Mouse (Mus musculus) liver, adult 2 months (tissue): ENCODE measurements around the gene Tshz2.

ENCODE experiments used
- CTCF ChIP-seq: fragments of 200-500 bp; IDR thresholded peaks from 2 replicates; pipeline ENCODE4 v1.5.1; 2011; ENCODE audit warnings: low read depth, low read length, control low read depth
- POLR2A ChIP-seq: fragments of 200-500 bp; IDR thresholded peaks from 2 replicates; pipeline ENCODE4 v1.6.1; 2011; ENCODE audit warnings: low read length, control low read depth; ENCODE audit not compliant: insufficient read depth; ENCODE audit errors: extremely low read depth

DNA sequence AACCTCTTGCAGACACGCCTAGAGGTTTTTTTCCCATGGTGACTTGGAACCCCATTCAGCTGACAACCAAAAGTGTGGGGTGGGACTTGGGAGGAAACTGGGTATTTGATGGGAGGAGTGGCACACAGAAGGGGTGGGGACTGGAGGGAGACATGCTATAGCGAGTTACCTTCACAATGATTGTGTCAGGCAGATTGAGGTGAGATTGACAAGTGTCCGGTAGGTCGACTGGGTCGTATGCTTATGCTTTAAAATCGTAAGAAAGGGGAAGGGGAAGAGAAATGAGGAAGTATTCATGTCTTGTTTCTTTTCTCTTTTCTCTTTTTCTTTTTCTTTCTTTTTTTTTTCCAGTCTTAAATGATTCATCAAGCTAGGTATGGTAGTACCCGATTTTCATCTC, 236.7 kb downstream of the Tshz2 start:
- no peak for TF ChIP-seq CTCF
- TF ChIP-seq POLR2A, result no peak
